Mouse (Mus musculus) kidney, embryonic 15.5 days (tissue): ENCODE measurements around the gene Nos1ap. TPM values are rescaled to one million over a fixed set of nuclear protein-coding genes. Genes with fewer than 3 reads are reported as not detected.

Experiments
- ATAC-seq: fragments of 200-750 bp; cut with Nextera tagmentation; replicated peaks from 2 replicates; pipeline ENCODE4 v1.8.0; 2017; ENCODE audit warnings: moderate TSS enrichment; ENCODE audit not compliant: low FRiP score
- H3K27ac ChIP-seq: fragments of 300-500 bp; sonication (generic); 2 replicates; pipeline ENCODE4 v1.5.1; 2015; ENCODE audit warnings: mild to moderate bottlenecking, inconsistent platforms
- H3K27me3 ChIP-seq: fragments of 300-500 bp; sonication (generic); 2 replicates; pipeline ENCODE4 v1.6.1; 2015; ENCODE audit warnings: inconsistent platforms
- H3K36me3 ChIP-seq: fragments of 300-500 bp; sonication (generic); 2 replicates; pipeline ENCODE4 v1.6.1; 2015; ENCODE audit warnings: inconsistent platforms
- H3K4me1 ChIP-seq: fragments of 300-500 bp; sonication (generic); 2 replicates; pipeline ENCODE4 v1.6.1; 2015; ENCODE audit warnings: inconsistent platforms
- H3K4me2 ChIP-seq: fragments of 300-500 bp; sonication (generic); 2 replicates; pipeline ENCODE4 v1.6.1; 2015; ENCODE audit warnings: moderate library complexity, mild to moderate bottlenecking, inconsistent platforms
- H3K4me3 ChIP-seq: fragments of 300-500 bp; sonication (generic); replicated peaks from 2 replicates; pipeline ENCODE4 v1.5.1; 2015; ENCODE audit warnings: mild to moderate bottlenecking, inconsistent platforms
- H3K9ac ChIP-seq: fragments of 300-500 bp; sonication (generic); 2 replicates; pipeline ENCODE4 v1.6.1; 2015; ENCODE audit warnings: mild to moderate bottlenecking, inconsistent platforms
- H3K9me3 ChIP-seq: fragments of 300-500 bp; sonication (generic); replicated peaks from 2 replicates; pipeline ENCODE4 v1.6.1; 2016; ENCODE audit warnings: inconsistent platforms
- WGBS: fragments of 180-500 bp; shearing (Covaris S2); methylation state at CpG from one replicate; pipeline ENCODE4 v1.1.7; 2015; ENCODE audit warnings: mixed read lengths; 5-methylcytosine and 5-hydroxymethylcytosine counted together
- polyA plus RNA-seq: library from polyadenylated mRNA; unstranded; fragments of >200 nt; fragmentation: Nextera tagmentation; extraction: Ambion mirVana; gene quantifications from 2 replicates; pipeline ENCODE4 v1.2.1, GENCODE M21; 2015

The Nos1ap gene
- polyA plus RNA-seq, 1 experiment from 2014 or later: 18.2 TPM

GRCm38 (mm10) chr1:170418131-170418530, 171.5 kb downstream of the Nos1ap start:
- H3K36me3 ChIP-seq: no peaks in the 10 kb centered on the region
- ATAC-seq: no peak
- H3K4me2 ChIP-seq: no peak overlapping the region
- H3K27me3 ChIP-seq: no peaks in the 10 kb centered on the region
- H3K4me1 ChIP-seq: peaks cover 19% of the 10 kb centered on the region
- H3K9me3 ChIP-seq: no peaks in the 10 kb centered on the region
- H3K27ac ChIP-seq: no peak overlapping the region
- no peak overlapping the region for H3K9ac ChIP-seq
- H3K4me3 ChIP-seq: no peak overlapping the region
- WGBS: 62% methylated on average over 1 of the region's 1 CpGs

GRCm38 (mm10) chr1:170416967-170417366, 172.7 kb downstream of the Nos1ap start:
- Histone ChIP-seq H3K36me3 (no peaks in the 10 kb centered on the region), H3K9me3 (no peaks in the 10 kb centered on the region), H3K9ac (no peak overlapping the region), H3K4me2 (no peak overlapping the region), H3K4me1 (peaks cover 19% of the 10 kb centered on the region), H3K27me3 (no peaks in the 10 kb centered on the region), H3K27ac (no peak overlapping the region), H3K4me3 (no peak overlapping the region)
- ATAC-seq: no peak
- 60% methylated on average over 2 of the region's 2 CpGs for WGBS

DNA sequence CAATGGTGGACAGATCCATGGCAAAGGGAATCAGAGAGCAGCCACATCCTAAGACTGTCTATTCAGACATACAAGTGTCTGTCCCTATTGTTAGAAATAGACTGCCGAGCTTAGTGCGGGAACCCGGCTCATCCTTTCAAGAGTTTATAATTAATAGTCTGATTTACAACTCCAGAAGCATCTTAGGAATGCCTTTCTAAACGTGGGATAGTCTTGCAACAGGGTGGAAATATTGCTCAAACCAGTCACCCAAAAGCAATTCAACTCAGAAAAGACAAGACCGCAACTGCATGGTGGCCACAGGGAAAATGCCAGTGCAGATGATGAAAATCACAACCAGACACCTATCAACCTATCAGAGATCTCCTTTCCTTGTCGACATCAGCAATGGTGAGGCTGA, 173.5 kb downstream of the Nos1ap start:
- no peak for ATAC-seq
- Histone ChIP-seq H3K4me1 (peaks cover 19% of the 10 kb centered on the region), H3K9ac (no peak overlapping the region), H3K4me2 (no peak overlapping the region), H3K9me3 (no peaks in the 10 kb centered on the region), H3K27me3 (no peaks in the 10 kb centered on the region), H3K36me3 (no peaks in the 10 kb centered on the region), H3K27ac (no peak overlapping the region), H3K4me3 (no peak overlapping the region)
- WGBS: 45% methylated on average over 6 of the region's 6 CpGs

DNA sequence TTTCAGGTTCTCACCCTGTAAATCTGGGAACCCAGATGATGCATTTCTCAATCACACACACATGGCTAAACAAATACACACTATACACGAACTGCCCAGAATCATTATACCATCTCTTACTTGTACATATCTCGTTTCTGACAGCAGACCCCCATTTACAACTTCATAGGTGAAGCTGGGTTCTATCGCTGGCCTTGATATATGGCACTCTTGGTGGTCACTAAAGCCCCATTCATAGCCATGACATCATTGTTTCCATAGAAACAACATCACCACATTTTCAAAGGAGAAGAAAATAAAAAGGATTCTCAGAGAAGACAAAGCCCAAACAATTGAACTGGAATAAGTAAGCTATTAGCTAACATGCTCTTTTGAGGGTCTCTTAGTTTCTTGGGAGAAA, 174.3 kb downstream of the Nos1ap start:
- Histone ChIP-seq H3K9ac (no peak overlapping the region), H3K4me2 (no peak overlapping the region), H3K36me3 (no peaks in the 10 kb centered on the region), H3K4me3 (no peak overlapping the region), H3K4me1 (peaks cover 19% of the 10 kb centered on the region), H3K9me3 (no peaks in the 10 kb centered on the region), H3K27ac (no peak overlapping the region), H3K27me3 (no peaks in the 10 kb centered on the region)
- ATAC-seq: no peak
- 78% methylated on average over 3 of the region's 3 CpGs for WGBS

DNA sequence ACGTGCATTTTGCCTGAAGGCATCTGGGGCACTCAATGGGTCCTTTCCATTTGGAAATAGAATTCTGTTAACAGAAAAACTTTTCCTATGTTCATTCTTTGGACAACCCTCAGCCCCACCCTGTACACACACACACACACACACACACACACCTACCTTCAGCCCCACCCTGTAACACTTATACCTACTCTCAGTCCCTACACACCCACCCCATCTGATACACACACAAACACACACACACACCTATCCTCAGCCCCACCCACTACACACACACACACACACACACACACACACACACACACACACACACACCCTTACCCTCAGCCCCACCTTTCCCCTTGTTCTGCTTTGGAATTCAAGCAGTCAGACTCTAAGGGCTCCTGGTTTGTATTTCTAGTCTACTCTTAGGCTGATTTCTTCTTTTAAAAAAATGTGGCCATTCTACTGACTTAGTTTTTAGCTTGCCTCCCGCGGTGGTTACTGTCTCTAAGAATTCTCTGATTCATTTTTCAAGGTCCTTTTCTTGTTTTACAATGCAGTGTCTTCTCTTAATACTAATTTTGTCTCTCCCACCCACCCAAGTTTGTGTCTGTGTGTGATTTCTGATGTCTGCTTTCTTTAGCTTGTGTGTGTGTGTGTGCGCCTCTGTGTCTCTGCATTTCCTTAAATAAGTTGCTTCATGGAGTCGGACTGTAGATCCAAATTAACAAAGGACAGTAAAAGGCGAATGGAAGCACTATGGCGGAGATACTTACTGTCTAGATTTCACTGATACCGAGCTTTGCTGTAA, 179.1 kb downstream of the Nos1ap start:
- Histone ChIP-seq H3K9ac (no peak overlapping the region), H3K9me3 (no peaks in the 10 kb centered on the region), H3K27ac (no peak overlapping the region), H3K4me3 (no peak overlapping the region), H3K36me3 (no peaks in the 10 kb centered on the region), H3K4me2 (no peak overlapping the region), H3K27me3 (no peaks in the 10 kb centered on the region), H3K4me1 (peaks cover 5% of the 10 kb centered on the region; the same call in 1 of the 2 replicates)
- 85% methylated on average over 8 of the region's 8 CpGs for WGBS
- ATAC-seq: no peak

- no peak overlapping the region for H3K4me2 ChIP-seq
- H3K36me3 ChIP-seq: no peaks in the 10 kb centered on the region
- H3K27ac ChIP-seq: no peak overlapping the region
- H3K9me3 ChIP-seq: no peaks in the 10 kb centered on the region
- no peak for ATAC-seq
- H3K9ac ChIP-seq: no peak overlapping the region
- H3K4me1 ChIP-seq: peaks cover 5% of the 10 kb centered on the region; the same call in 1 of the 2 replicates
- H3K27me3 ChIP-seq: no peaks in the 10 kb centered on the region
- H3K4me3 ChIP-seq: no peak overlapping the region
- 44% methylated on average over 4 of the region's 4 CpGs for WGBS
Measured at GRCm38 (mm10) chr1:170409091-170409490, 180.6 kb downstream of the Nos1ap start.

- Histone ChIP-seq H3K27ac (no peak overlapping the region), H3K9ac (no peak overlapping the region), H3K9me3 (no peaks in the 10 kb centered on the region), H3K27me3 (no peaks in the 10 kb centered on the region), H3K4me3 (no peak overlapping the region), H3K4me2 (no peak overlapping the region), H3K4me1 (peaks cover 12% of the 10 kb centered on the region), H3K36me3 (no peaks in the 10 kb centered on the region)
- 79% methylated on average over 8 of the region's 8 CpGs for WGBS
- ATAC-seq: no peak
Measured at GRCm38 (mm10) chr1:170406921-170407320, 182.7 kb downstream of the Nos1ap start.

GRCm38 (mm10) chr1:170405152-170405551, 184.5 kb downstream of the Nos1ap start:
- Histone ChIP-seq H3K4me3 (no peak overlapping the region), H3K4me1 (peaks cover 16% of the 10 kb centered on the region), H3K27ac (no peak overlapping the region), H3K9ac (no peak overlapping the region), H3K9me3 (no peaks in the 10 kb centered on the region), H3K4me2 (no peak overlapping the region), H3K27me3 (no peaks in the 10 kb centered on the region), H3K36me3 (no peaks in the 10 kb centered on the region)
- 78% methylated on average over 2 of the region's 2 CpGs for WGBS
- no peak for ATAC-seq

DNA sequence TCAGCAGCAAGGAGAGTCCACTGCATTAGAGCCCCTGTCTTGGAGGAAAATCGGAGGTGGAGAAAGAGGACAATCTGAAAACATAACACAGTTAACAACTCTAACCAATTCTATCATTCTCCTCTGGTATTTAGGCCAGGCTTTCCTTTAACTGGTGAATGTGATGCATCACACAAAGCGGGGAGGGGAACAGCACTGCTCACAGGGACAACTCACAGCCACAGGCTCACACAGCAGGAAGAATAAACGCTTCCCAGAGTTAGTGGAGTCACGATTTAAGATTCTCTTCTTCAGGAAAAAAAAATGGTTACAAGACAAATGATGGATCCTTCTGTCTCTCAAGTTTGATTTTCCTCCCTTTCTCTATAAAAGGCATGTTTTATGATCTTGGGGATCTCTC, 187.0 kb downstream of the Nos1ap start:
- Histone ChIP-seq H3K36me3 (no peaks in the 10 kb centered on the region), H3K4me3 (no peak overlapping the region), H3K27ac (no peak overlapping the region), H3K9ac (no peak overlapping the region), H3K27me3 (no peaks in the 10 kb centered on the region), H3K4me1 (peaks cover 11% of the 10 kb centered on the region), H3K9me3 (no peaks in the 10 kb centered on the region), H3K4me2 (no peak overlapping the region)
- WGBS: 63% methylated on average over 4 of the region's 4 CpGs
- ATAC-seq: no peak

- WGBS: 94% methylated on average over 4 of the region's 4 CpGs
- H3K4me2 ChIP-seq: no peak overlapping the region
- no peaks in the 10 kb centered on the region for H3K27me3 ChIP-seq
- peaks cover 11% of the 10 kb centered on the region for H3K4me1 ChIP-seq
- H3K9me3 ChIP-seq: no peaks in the 10 kb centered on the region
- H3K9ac ChIP-seq: no peak overlapping the region
- no peaks in the 10 kb centered on the region for H3K36me3 ChIP-seq
- ATAC-seq: no peak
- H3K27ac ChIP-seq: no peak overlapping the region
- H3K4me3 ChIP-seq: no peak overlapping the region
Measured at GRCm38 (mm10) chr1:170398866-170399265, 190.8 kb downstream of the Nos1ap start.

GRCm38 (mm10) chr1:170395101-170395500, 194.6 kb downstream of the Nos1ap start:
- Histone ChIP-seq H3K9me3 (no peaks in the 10 kb centered on the region), H3K9ac (no peak overlapping the region), H3K4me1 (peaks cover 11% of the 10 kb centered on the region), H3K4me2 (no peak overlapping the region), H3K36me3 (no peaks in the 10 kb centered on the region), H3K4me3 (no peak overlapping the region), H3K27ac (no peak overlapping the region), H3K27me3 (no peaks in the 10 kb centered on the region)
- WGBS: 89% methylated on average over 2 of the region's 2 CpGs
- no peak for ATAC-seq

- Histone ChIP-seq H3K27me3 (no peaks in the 10 kb centered on the region), H3K9me3 (no peaks in the 10 kb centered on the region), H3K27ac (no peak overlapping the region), H3K36me3 (no peaks in the 10 kb centered on the region), H3K4me1 (peaks cover 11% of the 10 kb centered on the region), H3K4me3 (no peak overlapping the region), H3K9ac (no peak overlapping the region), H3K4me2 (no peak overlapping the region)
- ATAC-seq: no peak
- WGBS: 83% methylated on average over 1 of the region's 1 CpGs
Measured at GRCm38 (mm10) chr1:170394641-170395040, 195.0 kb downstream of the Nos1ap start.
